Mouse (Mus musculus) stomach, postnatal 0 days (tissue): Measurements from ENCODE around the gene Stat6. TPM values are rescaled to one million over a fixed set of nuclear protein-coding genes. Genes with fewer than 3 reads are reported as not detected.
"Not testable (repeated sequence)": the region's sequence is repeated elsewhere in the genome, so short reads cannot be mapped to it uniquely, and the experiment has no call there.

ENCODE experiments used
- ATAC-seq: fragments of 200-750 bp; cut with Nextera tagmentation; 2 replicates; pipeline ENCODE4 v1.8.0; 2017; ENCODE audit not compliant: low FRiP score, low TSS enrichment
- DNase-seq: peaks from one replicate; pipeline ENCODE4 v3.0.0-alpha.2; 2016; ENCODE audit warnings: low spot score
- H3K27ac ChIP-seq: fragments of 300-500 bp; sonication (generic); replicated peaks from 2 replicates; pipeline ENCODE4 v1.5.1; 2014; ENCODE audit warnings: mild to moderate bottlenecking, control low read depth
- H3K27me3 ChIP-seq: fragments of 300-500 bp; sonication (generic); 2 replicates; pipeline ENCODE4 v1.6.1; 2014; ENCODE audit warnings: low read length; ENCODE audit not compliant: control insufficient read depth, insufficient read depth
- H3K36me3 ChIP-seq: fragments of 300-500 bp; sonication (generic); 2 replicates; pipeline ENCODE4 v1.6.1; 2014; ENCODE audit warnings: low read length, mixed read lengths; ENCODE audit not compliant: control insufficient read depth, insufficient read depth
- H3K4me1 ChIP-seq: fragments of 300-500 bp; sonication (generic); replicated peaks from 2 replicates; pipeline ENCODE4 v1.6.1; 2014; ENCODE audit warnings: antibody characterized with exemption; ENCODE audit not compliant: control insufficient read depth, insufficient read depth
- H3K4me2 ChIP-seq: fragments of 300-500 bp; sonication (generic); replicated peaks from 2 replicates; pipeline ENCODE4 v1.6.1; 2014; ENCODE audit warnings: low read depth, mild to moderate bottlenecking, control low read depth, moderate library complexity
- H3K4me3 ChIP-seq: fragments of 300-500 bp; sonication (generic); 2 replicates; pipeline ENCODE4 v1.5.1; 2014; ENCODE audit warnings: low read depth, low read length, control low read depth
- H3K9ac ChIP-seq: fragments of 300-500 bp; sonication (generic); 2 replicates; pipeline ENCODE4 v1.6.1; 2014; ENCODE audit warnings: mild to moderate bottlenecking, low read length, control low read depth, mixed read lengths
- H3K9me3 ChIP-seq: fragments of 300-500 bp; sonication (generic); 2 replicates; pipeline ENCODE4 v1.6.1; 2016; ENCODE audit warnings: low read length; ENCODE audit not compliant: control insufficient read depth
- CTCF ChIP-seq: IDR thresholded peaks from 2 replicates; pipeline ENCODE4 v1.5.1; 2016; ENCODE audit warnings: antibody characterized with exemption, low read depth, mild to moderate bottlenecking, moderate library complexity
- EP300 ChIP-seq: optimal IDR thresholded peaks from 2 replicates; pipeline ENCODE3; 2016; ENCODE audit warnings: antibody characterized with exemption
- WGBS: fragments of 180-500 bp; shearing (Covaris S2); extraction: QIAGEN DNeasy Blood & Tissue Kit; methylation state at CpG from one replicate; pipeline ENCODE4 v1.1.7; 2014; 5-methylcytosine and 5-hydroxymethylcytosine counted together
- polyA plus RNA-seq: library from polyadenylated mRNA; unstranded; fragments of >200 nt; fragmentation: Nextera tagmentation; extraction: Ambion mirVana; gene quantifications from 2 replicates; pipeline ENCODE4 v1.2.1, GENCODE M21; 2015

Stat6 gene
- polyA plus RNA-seq, 1 experiment from 2014 or later, result 31.4 TPM

- Histone ChIP-seq H3K4me1 (peaks cover 4% of the 10 kb centered on the region; the same call in 1 of the 2 replicates), H3K36me3 (peaks cover 6% of the 10 kb centered on the region), H3K4me2 (no peak overlapping the region), H3K27ac (no peak overlapping the region), H3K9me3 (no peaks in the 10 kb centered on the region), H3K9ac (no peak overlapping the region), H3K27me3 (no peaks in the 10 kb centered on the region), H3K4me3 (no peak overlapping the region)
- WGBS, result 57% methylated on average over 2 of the region's 2 CpGs
- ATAC-seq, result no peak
- TF ChIP-seq EP300, result no peak
- TF ChIP-seq CTCF, result no peak
- DNase-seq, result no peak
Measured at GRCm38 (mm10) chr10:127645791-127646190, 3.0 kb downstream of the Stat6 start.

- H3K36me3 ChIP-seq, result peaks cover 46% of the 10 kb centered on the region
- no peaks in the 10 kb centered on the region for H3K4me1 ChIP-seq
- peak; percentile 16; the same call in 1 of the 2 replicates for ATAC-seq
Measured at GRCm38 (mm10) chr10:127652906-127653638, 10.3 kb downstream of the Stat6 start.

GRCm38 (mm10) chr10:127654970-127655579 is 12.3 kb downstream of the Stat6 start:
- H3K4me2 ChIP-seq, result no peak overlapping the region
- TF ChIP-seq EP300 (no peak), CTCF (no peak)
- H3K4me1 ChIP-seq, result no peaks in the 10 kb centered on the region
- no peaks in the 10 kb centered on the region for H3K27me3 ChIP-seq
- peaks cover 46% of the 10 kb centered on the region for H3K36me3 ChIP-seq
- H3K9ac ChIP-seq, result no peak overlapping the region
- 79% methylated on average over 16 of the region's 16 CpGs for WGBS
- DNase-seq (no peak), ATAC-seq (no peak)
- no peak overlapping the region for H3K4me3 ChIP-seq
- H3K9me3 ChIP-seq, result no peaks in the 10 kb centered on the region
- no peak overlapping the region for H3K27ac ChIP-seq

More at GRCm38 (mm10) chr10:127652906-127653638, 10.3 kb downstream of the Stat6 start:
- no peak overlapping the region for H3K9ac ChIP-seq
- H3K4me3 ChIP-seq, result no peak overlapping the region
- no peak for DNase-seq
- H3K9me3 ChIP-seq, result no peaks in the 10 kb centered on the region
- H3K27ac ChIP-seq, result peak overlapping the region; percentile 40; the same call in 1 of the 2 replicates
- no peak for TF ChIP-seq CTCF
- TF ChIP-seq EP300, result no peak
- H3K27me3 ChIP-seq, result no peaks in the 10 kb centered on the region
- 49% methylated on average over 21 of the region's 21 CpGs for WGBS
- H3K4me2 ChIP-seq, result no peak overlapping the region

- not testable (repeated sequence) for ATAC-seq, H3K4me2 ChIP-seq, H3K27ac ChIP-seq, H3K4me3 ChIP-seq, H3K9me3 ChIP-seq, H3K9ac ChIP-seq, H3K27me3 ChIP-seq, DNase-seq
- peaks cover 32% of the 10 kb centered on the region for H3K36me3 ChIP-seq
- H3K4me1 ChIP-seq, result peaks cover 12% of the 10 kb centered on the region
- WGBS, result 68% methylated on average over 6 of the region's 6 CpGs
Measured at GRCm38 (mm10) chr10:127657617-127658016, 14.8 kb downstream of the Stat6 start.

GRCm38 (mm10) chr10:127658076-127658475 is 15.3 kb downstream of the Stat6 start:
- Histone ChIP-seq H3K9me3 (no peaks in the 10 kb centered on the region), H3K9ac (no peak overlapping the region), H3K4me1 (peaks cover 16% of the 10 kb centered on the region), H3K4me3 (no peak overlapping the region), H3K27me3 (no peaks in the 10 kb centered on the region), H3K27ac (no peak overlapping the region), H3K36me3 (peaks cover 28% of the 10 kb centered on the region), H3K4me2 (no peak overlapping the region)
- DNase-seq (peak; percentile 56), ATAC-seq (no peak)
- TF ChIP-seq EP300 (no peak), CTCF (no peak)
- WGBS, result 28% methylated on average over 6 of the region's 6 CpGs

- H3K4me3 ChIP-seq, result no peak overlapping the region
- no peak overlapping the region for H3K4me2 ChIP-seq
- H3K9ac ChIP-seq, result no peak overlapping the region
- DNase-seq (no peak), ATAC-seq (no peak)
- no peak overlapping the region for H3K27ac ChIP-seq
- H3K27me3 ChIP-seq, result no peaks in the 10 kb centered on the region
- WGBS, result 55% methylated on average over 1 of the region's 1 CpGs
- peaks cover 16% of the 10 kb centered on the region for H3K4me1 ChIP-seq
- H3K9me3 ChIP-seq, result no peaks in the 10 kb centered on the region
- TF ChIP-seq EP300 (no peak), CTCF (no peak)
- peaks cover 19% of the 10 kb centered on the region for H3K36me3 ChIP-seq
Measured at GRCm38 (mm10) chr10:127659551-127659950, 16.8 kb downstream of the Stat6 start.
